Mouse (Mus musculus) activated CD4-positive, CD25-positive, alpha-beta regulatory T cell, adult 9 weeks (primary cell): ENCODE measurements around the gene Tspan15. TPM values are rescaled to one million over a fixed set of nuclear protein-coding genes. Genes with fewer than 3 reads are reported as not detected.

Source experiments
- polyA plus RNA-seq: library from polyadenylated mRNA; unstranded; fragments of 100-300 nt; shearing (Covaris generic); gene quantifications from one replicate; pipeline ENCODE4 v1.2.1, GENCODE M21; 2017

The Tspan15 gene
- polyA plus RNA-seq: 0.21 TPM

GRCm38 (mm10) chr10:62230708-62231394 is at the start of gene Tspan15:
TSS of gene Tspan15 (minus strand) at chr10:62231251.

GRCm38 (mm10) chr10:62252000-62252488 is 21.0 kb upstream of the Tspan15 start, which contains the start of gene Tacr2:
TSS of gene Tacr2 (plus strand) at chr10:62252438.

GRCm38 (mm10) chr10:62143820-62144219 is 87.2 kb downstream of the Tspan15 start, which contains the start of gene Fam241b:
TSS of gene Fam241b (minus strand) at chr10:62143920.

Other genes starting within 250 kb of the Tspan15 start
- gene Neurog3, start 98.2 kb downstream of the Tspan15 start, polyA plus RNA-seq: not detected
- 13.3 TPM for gene Fam241b, start 87.3 kb downstream of the Tspan15 start, polyA plus RNA-seq
- gene Tacr2, start 21.2 kb upstream of the Tspan15 start, polyA plus RNA-seq: not detected
- gene Hk1, start 148.7 kb upstream of the Tspan15 start, polyA plus RNA-seq: 173 TPM
- gene Hkdc1, start 191.2 kb upstream of the Tspan15 start, polyA plus RNA-seq: not detected
- gene 4930507D05Rik, start 218.2 kb upstream of the Tspan15 start, polyA plus RNA-seq: not detected
- 19.5 TPM for gene Supv3l1, start 218.5 kb upstream of the Tspan15 start, polyA plus RNA-seq